Mouse (Mus musculus) neutrophil, adult 83 days (primary cell): Measurements from ENCODE around the gene Gm21083. TPM values are rescaled to one million over a fixed set of nuclear protein-coding genes. Genes with fewer than 3 reads are reported as not detected.

ENCODE experiments used
- total RNA-seq, 2 experiments: library from RNA; stranded (reverse); gene quantifications; one replicate each; pipeline ENCODE4 v1.2.4; 2023

Gm21083 gene
- not detected for total RNA-seq

DNA sequence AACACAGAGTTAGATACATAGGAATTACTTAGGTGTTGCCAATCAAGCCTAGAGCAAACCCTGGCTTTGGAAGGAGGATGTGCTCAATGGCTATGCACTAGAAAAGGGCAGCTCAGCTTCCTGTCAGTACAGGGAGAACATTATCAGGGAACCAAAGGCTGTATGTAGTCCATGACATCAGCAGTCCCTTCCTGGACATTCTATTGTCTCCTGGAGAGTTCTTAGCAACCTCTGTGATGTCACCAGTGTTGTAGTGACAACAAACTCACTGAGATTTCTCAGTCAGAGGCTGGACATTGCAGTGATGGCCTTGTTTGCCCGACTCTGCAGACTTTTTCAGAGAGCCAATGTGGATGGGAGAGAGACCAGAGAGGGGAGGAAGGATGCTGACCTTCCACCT is at the start of gene Gm21083:
Gene Gm21083, plus strand, starts transcription at position 301 of the 400 bp plus-strand sequence.

GRCm38 (mm10) chr5:15529122-15529521 is 48.0 kb upstream of the Gm21083 start, which contains the start of gene Gm21190:
Gm21190 (minus strand) TSS chr5:15529222.

DNA sequence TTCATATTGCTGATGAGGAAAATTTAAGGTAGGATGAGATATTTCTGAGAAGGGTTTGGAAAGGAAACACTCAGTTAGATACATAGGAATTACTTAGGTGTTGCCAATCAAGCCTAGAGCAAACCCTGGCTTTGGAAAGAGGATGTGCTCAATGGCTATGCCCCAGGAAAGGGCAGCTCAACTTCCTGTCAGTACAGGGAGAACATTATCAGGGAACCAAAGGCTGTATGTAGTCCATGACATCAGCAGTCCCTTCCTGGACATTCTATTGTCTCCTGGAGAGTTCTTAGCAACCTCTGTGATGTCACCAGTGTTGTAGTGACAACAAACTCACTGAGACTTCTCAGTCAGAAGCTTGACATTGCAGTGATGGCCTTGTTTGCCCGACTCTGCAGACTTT is 41.6 kb downstream of the Gm21083 start, which contains the start of gene Speer4d:
Gene Speer4d, plus strand, starts transcription at position 301 of the 400 bp plus-strand sequence.

Other genes with a start within 250 kb of the Gm21083 start
- gene Gm21149, start 100.8 kb upstream of the Gm21083 start, total RNA-seq, result not detected
- gene Gm21190, start 48.1 kb upstream of the Gm21083 start, total RNA-seq, result not detected
- gene Speer4d, start 41.7 kb downstream of the Gm21083 start, total RNA-seq, result not detected
- not detected for gene 4930572O03Rik, start 79.7 kb downstream of the Gm21083 start, total RNA-seq
- not detected for gene Speer4c, start 136.9 kb downstream of the Gm21083 start, total RNA-seq